Mouse (Mus musculus) thymus, adult 2 months (tissue): ENCODE results near the gene Slc22a6.

Source experiments
- CTCF ChIP-seq: fragments of 200-500 bp; IDR thresholded peaks from 2 replicates; pipeline ENCODE4 v1.5.1; 2012; ENCODE audit warnings: mild to moderate bottlenecking, control low read depth, low read length, moderate library complexity, borderline replicate concordance; ENCODE audit not compliant: control insufficient read depth, poor library complexity, insufficient read depth; ENCODE audit errors: extremely low read depth
- POLR2A ChIP-seq: fragments of 200-500 bp; IDR thresholded peaks from 2 replicates; pipeline ENCODE4 v1.6.1; 2012; ENCODE audit warnings: mild to moderate bottlenecking, low read length, control low read depth, moderate library complexity; ENCODE audit not compliant: control insufficient read depth, poor library complexity, insufficient read depth; ENCODE audit errors: extremely low read depth

DNA sequence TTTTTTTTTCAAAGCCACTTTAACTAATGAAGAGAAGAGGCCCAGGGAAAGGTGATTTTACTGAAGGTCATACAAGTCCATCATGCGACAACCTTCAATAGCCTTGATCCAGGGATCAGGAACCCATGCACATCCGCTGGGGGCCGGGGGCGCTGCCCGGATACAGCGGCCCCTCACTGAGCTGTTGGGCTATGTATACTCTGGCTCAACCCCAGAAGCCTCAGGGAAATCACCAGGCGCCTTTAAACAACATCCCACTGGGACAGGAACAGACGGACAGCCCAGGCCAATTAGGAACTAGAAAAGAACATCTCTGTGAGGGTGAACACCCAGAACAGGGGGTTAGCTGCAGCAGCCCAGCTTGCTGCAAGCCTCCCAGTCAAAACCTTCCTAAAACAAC, 26.9 kb upstream of the Slc22a6 start, which contains the start of gene Slc22a8:
- no peak for TF ChIP-seq CTCF
- no peak for TF ChIP-seq POLR2A
